Mouse (Mus musculus) embryonic fibroblast, embryonic 13.5 days (primary cell): ENCODE results near the gene Arhgap18.

Experiments
- CTCF ChIP-seq: IDR thresholded peaks from 2 replicates; pipeline ENCODE4 v1.5.1; 2011; ENCODE audit warnings: mild to moderate bottlenecking, control low read depth, low read length, moderate library complexity, borderline replicate concordance; ENCODE audit not compliant: insufficient read depth
- POLR2A ChIP-seq: IDR thresholded peaks from 2 replicates; pipeline ENCODE4 v1.6.1; 2011; ENCODE audit warnings: low read depth, mild to moderate bottlenecking, control low read depth, low read length, moderate library complexity

DNA sequence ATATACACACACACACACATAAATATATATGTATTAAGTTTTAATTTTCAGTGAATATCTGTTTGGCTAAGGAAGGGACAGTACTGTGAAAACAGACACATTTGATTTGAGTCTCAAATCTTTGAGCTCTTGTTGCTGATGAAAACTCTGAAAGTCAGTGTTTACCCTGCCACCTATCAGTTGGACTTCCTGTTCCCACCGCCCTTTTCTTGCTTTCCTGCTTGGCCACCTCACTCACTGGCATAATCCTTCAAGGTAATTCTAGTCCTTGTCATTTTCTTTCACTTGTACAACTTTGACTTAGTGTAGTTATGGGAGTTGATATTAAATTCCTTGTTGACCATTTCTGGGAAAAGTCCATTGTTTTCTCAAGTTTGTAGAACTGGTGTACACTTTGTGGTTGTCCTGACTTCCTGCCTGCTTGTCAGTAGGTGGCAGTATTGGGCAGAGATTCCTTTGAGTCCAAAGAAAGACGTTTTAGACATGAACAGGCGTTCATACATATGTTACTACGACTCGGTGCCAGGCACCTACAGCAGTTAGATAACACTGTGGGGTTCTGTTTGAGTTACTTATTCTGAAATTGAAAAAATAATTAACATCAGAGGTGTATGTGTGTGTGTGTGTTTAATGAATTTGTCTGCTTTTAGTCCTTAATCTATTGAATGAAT, 166.2 kb downstream of the Arhgap18 start:
- TF ChIP-seq CTCF (no peak), POLR2A (no peak)
